Mouse (Mus musculus): ENCODE measurements at regions not wholly inside any gene's neighbourhood (a gene's known extent, or its start where the extent isn't known, plus 50 kb on each side); places are given as distances from the start of the nearest gene placed in this dataset.

DNA sequence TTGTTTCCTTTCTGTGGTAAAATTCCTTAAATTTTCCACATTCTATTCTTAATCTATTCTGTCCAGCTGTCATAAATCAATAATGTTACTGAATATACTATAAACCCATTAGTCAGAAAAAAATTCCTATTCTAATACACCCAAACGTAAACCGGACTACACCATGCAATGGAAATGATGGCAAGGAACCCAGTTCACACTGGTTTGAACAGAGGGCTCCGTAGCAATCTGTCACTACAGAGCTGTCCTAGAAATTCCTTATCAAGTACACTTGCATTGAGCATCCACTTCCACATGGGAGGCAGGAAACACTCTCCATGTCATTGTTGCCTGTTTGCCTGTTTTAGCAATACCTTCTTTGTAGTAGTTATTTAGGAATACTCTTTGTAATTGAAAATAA is 356.2 kb upstream of the Rgma start:
- TF ChIP-seq POLR2A (IDR thresholded peaks at IDR 0.05; ENCODE audit: extremely low read depth, insufficient read depth, low read length), result no peak
- TF ChIP-seq CTCF (IDR thresholded peaks at IDR 0.05; ENCODE audit: low read depth, low read length), result no peak
